Comparison of ENCODE assay signal across 15 mouse cellular contexts in the genomic region with DNA sequence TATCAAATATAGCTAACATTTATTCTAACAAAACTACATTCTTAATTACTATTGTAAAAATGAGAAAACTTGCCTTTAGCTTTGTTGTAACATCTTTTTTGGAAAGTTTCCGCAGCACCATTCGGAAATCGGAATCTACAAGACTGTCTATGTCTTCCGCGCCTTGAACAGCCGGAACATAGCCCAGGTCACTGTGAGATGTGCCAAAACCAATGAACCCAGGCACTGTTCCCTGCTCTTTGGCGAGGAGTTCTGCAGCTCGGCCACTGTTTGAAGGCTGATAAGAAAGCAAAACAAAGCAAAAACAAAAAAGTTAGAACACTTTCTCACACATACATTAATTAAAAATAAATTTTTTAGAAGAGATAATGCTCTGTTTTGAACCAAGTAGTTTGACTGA.
"Had no signal": no experiment of that assay in that cellular context is flagged by ENCODE, and none has a peak within 500 bp of the region (broad histone marks: within the 10 kb centered on the region; RNA-seq: fewer than 3 reads in every experiment).

No protein-coding gene starts in this region.

- H3K4me3 ChIP-seq: intestine, embryonic 15.5 days; layer of hippocampus, adult 2 months; limb, embryonic 10.5 days; limb, embryonic 13.5 days; stomach, embryonic 15.5 days had no signal

- H3K27me3 ChIP-seq: intestine, embryonic 15.5 days; limb, embryonic 13.5 days; stomach, embryonic 15.5 days had no signal

- DNase-seq: kidney, postnatal 25 days; layer of hippocampus, adult 9-11 months; liver; liver, postnatal 0 days; midbrain, embryonic 14.5 days; thymus, adult 18-20 months; thymus, postnatal 36 days had no signal

- H3K27ac ChIP-seq: intestine, embryonic 15.5 days; kidney, postnatal 0 days; layer of hippocampus, adult 2 months; limb, embryonic 10.5 days; limb, embryonic 13.5 days; liver, embryonic 14.5 days; stomach, embryonic 15.5 days had no signal

- H3K4me1 ChIP-seq: intestine, embryonic 15.5 days; stomach, embryonic 15.5 days had no signal

- H3K4me2 ChIP-seq: intestine, embryonic 15.5 days; limb, embryonic 13.5 days; midbrain, embryonic 11.5 days; stomach, embryonic 15.5 days had no signal

- H3K9me3 ChIP-seq: intestine, embryonic 15.5 days; limb, embryonic 10.5 days; limb, embryonic 13.5 days; stomach, embryonic 15.5 days had no signal

- H3K9ac ChIP-seq: intestine, embryonic 15.5 days; limb, embryonic 13.5 days; liver, embryonic 14.5 days; liver, postnatal 0 days; stomach, embryonic 15.5 days had no signal

- ATAC-seq: intestine, embryonic 15.5 days; liver, postnatal 0 days had no signal
